Mouse (Mus musculus) ES-E14 (cell line): ENCODE measurements around the gene Tbxas1. TPM values are rescaled to one million over a fixed set of nuclear protein-coding genes. Genes with fewer than 3 reads are reported as not detected.

Experiments used
- DNase-seq: peaks from one replicate; pipeline ENCODE4 v3.0.0-alpha.2; 2013; ENCODE audit warnings: low read depth, low spot score
- H3K27ac ChIP-seq: 2 replicates; pipeline ENCODE4 v1.5.1; 2012; ENCODE audit warnings: low read depth, mild to moderate bottlenecking, low read length, moderate library complexity, mixed read lengths; ENCODE audit not compliant: poor library complexity, insufficient read depth, severe bottlenecking
- H3K36me3 ChIP-seq: 2 replicates; pipeline ENCODE4 v1.6.1; 2012; ENCODE audit warnings: mild to moderate bottlenecking, low read length, moderate library complexity, mixed read lengths; ENCODE audit not compliant: control insufficient read depth, poor library complexity, insufficient read depth, severe bottlenecking
- H3K4me1 ChIP-seq, 2 experiments: fragments of 150-350 bp in 1 of 2; sonication (generic) in 1 of 2; 2 replicates each; pipeline ENCODE4 v1.6.1; 2012; ENCODE audit warnings: low read length in 2 of 2, mild to moderate bottlenecking in 1 of 2, mixed read lengths in 1 of 2; ENCODE audit not compliant: control insufficient read depth in 2 of 2, insufficient read depth in 2 of 2, poor library complexity in 1 of 2
- H3K4me3 ChIP-seq, 2 experiments: fragments of 150-350 bp in 1 of 2; sonication (generic) in 1 of 2; 2 replicates each; pipeline ENCODE4 v1.5.1; 2012; ENCODE audit warnings: low read length in 2 of 2, low read depth in 1 of 2, mild to moderate bottlenecking in 1 of 2, mixed read lengths in 1 of 2; ENCODE audit not compliant: insufficient read depth in 1 of 2, poor library complexity in 1 of 2, severe bottlenecking in 1 of 2
- H3K9ac ChIP-seq: 2 replicates; pipeline ENCODE4 v1.6.1; 2012; ENCODE audit warnings: low read depth, mild to moderate bottlenecking, low read length, mixed read lengths; ENCODE audit not compliant: poor library complexity, insufficient read depth, severe bottlenecking
- H3K9me3 ChIP-seq: fragments of 150-350 bp; sonication (generic); 2 replicates; pipeline ENCODE4 v1.6.1; 2012; ENCODE audit warnings: low read depth, mild to moderate bottlenecking, low read length; ENCODE audit not compliant: control insufficient read depth, insufficient read depth
- CHD2 ChIP-seq: IDR thresholded peaks from 2 replicates; pipeline ENCODE4 v1.6.1; 2014; ENCODE audit warnings: mild to moderate bottlenecking, low read depth, low read length, inconsistent platforms
- HCFC1 ChIP-seq: IDR thresholded peaks from 2 replicates; pipeline ENCODE4 v1.6.1; 2012; ENCODE audit warnings: low read length, inconsistent platforms, borderline replicate concordance; ENCODE audit not compliant: insufficient read depth
- MAFK ChIP-seq: IDR thresholded peaks from 2 replicates; pipeline ENCODE4 v1.6.1; 2014; ENCODE audit warnings: mild to moderate bottlenecking, low read depth, low read length, inconsistent platforms; ENCODE audit not compliant: insufficient read depth
- ZC3H11A ChIP-seq: IDR thresholded peaks from 2 replicates; pipeline ENCODE4 v1.6.1; 2012; ENCODE audit warnings: low read depth, mild to moderate bottlenecking, inconsistent platforms, low read length, borderline replicate concordance
- ZNF384 ChIP-seq: IDR thresholded peaks from 2 replicates; pipeline ENCODE4 v1.6.1; 2012; ENCODE audit warnings: low read depth, low read length, inconsistent platforms
- in situ Hi-C, 2 experiments: fragments of 600-800 bp; cut with MboI; formaldehyde crosslinking; loops; one replicate each; pipeline ENCODE4 v1.15.1; 2025; ENCODE audit warnings: low sequenced_read_pairs in 2 of 2, inconsistent platforms in 1 of 2; ENCODE audit not compliant: unreplicated experiment in 2 of 2
- total RNA-seq: library from RNA; depleted of rRNA; stranded (reverse); fragments of 300-350 nt; gene quantifications from 2 replicates; pipeline ENCODE4 v1.2.3, GENCODE M21; 2012

The Tbxas1 gene
- total RNA-seq, 1 experiment: not detected

DNA sequence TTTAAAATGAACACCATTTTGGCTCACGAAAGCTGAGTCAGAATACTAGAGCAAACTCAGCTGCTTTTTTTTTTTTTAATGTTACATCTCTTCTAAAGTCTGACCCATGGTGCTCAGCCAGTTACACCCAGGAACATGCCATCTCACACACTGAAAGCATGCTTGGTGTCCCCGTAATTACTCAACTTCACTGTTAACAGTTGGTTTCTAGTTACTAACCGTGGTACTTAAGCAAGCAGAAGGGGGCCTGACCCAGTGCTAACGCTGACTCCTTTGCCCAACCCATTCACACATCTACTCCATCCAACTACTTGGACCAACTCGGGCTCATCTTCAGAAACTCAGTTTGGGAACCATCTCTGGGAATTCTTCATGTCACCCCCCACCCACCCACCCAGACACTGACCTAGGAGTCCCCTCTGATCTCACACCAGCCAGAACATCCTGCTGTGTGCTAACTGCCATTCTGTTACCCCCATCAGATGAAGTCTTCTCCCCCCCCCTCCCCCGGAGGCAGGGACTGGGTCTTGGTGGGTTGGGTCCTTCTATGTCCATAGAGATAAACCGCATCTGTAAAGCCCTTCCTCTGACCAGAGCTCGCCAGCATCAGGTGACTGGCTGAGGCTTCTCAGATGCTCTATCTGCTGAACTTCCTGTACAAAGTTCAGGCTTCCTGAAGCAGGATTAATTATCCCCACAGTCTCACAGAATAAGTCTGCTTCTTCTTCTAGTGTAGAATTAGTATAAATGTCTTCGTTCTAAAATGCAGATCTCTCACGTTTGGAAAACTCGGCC, 105.9 kb downstream of the Tbxas1 start:
- H3K9ac ChIP-seq: no peak overlapping the region
- no peak for DNase-seq
- H3K27ac ChIP-seq: no peak overlapping the region
- H3K4me3 ChIP-seq: no peak overlapping the region
- no peak for TF ChIP-seq ZNF384
- TF ChIP-seq MAFK: no peak
- TF ChIP-seq HCFC1: no peak
- no peak for TF ChIP-seq ZC3H11A
- TF ChIP-seq CHD2: no peak
- H3K4me1 ChIP-seq: no peaks in the 10 kb centered on the region
- H3K36me3 ChIP-seq: no peaks in the 10 kb centered on the region
- in situ Hi-C loops: no loop called here
- no peaks in the 10 kb centered on the region for H3K9me3 ChIP-seq

GRCm38 (mm10) chr6:38982071-38982470, 106.9 kb downstream of the Tbxas1 start:
- in situ Hi-C loops: no loop called here
- Histone ChIP-seq H3K36me3 (no peaks in the 10 kb centered on the region), H3K27ac (no peak overlapping the region), H3K9me3 (no peaks in the 10 kb centered on the region), H3K9ac (no peak overlapping the region), H3K4me3 (no peak overlapping the region), H3K4me1 (no peaks in the 10 kb centered on the region)
- TF ChIP-seq ZNF384 (no peak), CHD2 (no peak), HCFC1 (no peak), MAFK (no peak), ZC3H11A (no peak)
- DNase-seq: no peak

DNA sequence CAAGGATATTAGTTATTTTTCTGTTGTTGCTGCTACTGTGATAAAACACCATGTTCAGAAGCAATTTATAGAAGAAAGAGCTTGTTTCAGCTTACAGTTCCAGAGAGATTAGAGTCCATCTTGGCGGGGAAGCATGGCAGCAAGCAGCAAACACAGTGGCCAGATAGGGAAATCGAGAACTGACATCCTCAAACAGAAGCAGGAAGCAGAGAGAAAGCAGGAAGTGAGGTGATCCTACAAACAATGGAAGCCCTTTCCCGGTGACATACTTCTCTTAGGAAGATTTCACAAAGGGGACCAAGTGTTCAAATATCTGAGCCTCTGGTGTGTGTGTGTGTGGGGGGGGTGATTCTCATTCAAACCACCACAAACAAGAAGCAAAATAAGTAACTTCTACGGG, 107.5 kb downstream of the Tbxas1 start:
- H3K9ac ChIP-seq: no peak overlapping the region
- H3K4me1 ChIP-seq: no peaks in the 10 kb centered on the region
- in situ Hi-C loops: no loop called here
- DNase-seq: no peak
- no peak overlapping the region for H3K27ac ChIP-seq
- H3K4me3 ChIP-seq: no peak overlapping the region
- H3K36me3 ChIP-seq: no peaks in the 10 kb centered on the region
- H3K9me3 ChIP-seq: no peaks in the 10 kb centered on the region
- no peak for TF ChIP-seq ZC3H11A
- TF ChIP-seq HCFC1: no peak
- no peak for TF ChIP-seq MAFK
- no peak for TF ChIP-seq CHD2
- no peak for TF ChIP-seq ZNF384

GRCm38 (mm10) chr6:38983060-38983459, 107.9 kb downstream of the Tbxas1 start:
- H3K9me3 ChIP-seq: no peaks in the 10 kb centered on the region
- no peak overlapping the region for H3K27ac ChIP-seq
- H3K9ac ChIP-seq: no peak overlapping the region
- H3K4me3 ChIP-seq: no peak overlapping the region
- TF ChIP-seq CHD2 (no peak), ZC3H11A (no peak), MAFK (no peak), ZNF384 (no peak), HCFC1 (no peak)
- in situ Hi-C loops: no loop called here
- no peaks in the 10 kb centered on the region for H3K36me3 ChIP-seq
- H3K4me1 ChIP-seq: no peaks in the 10 kb centered on the region
- no peak for DNase-seq

DNA sequence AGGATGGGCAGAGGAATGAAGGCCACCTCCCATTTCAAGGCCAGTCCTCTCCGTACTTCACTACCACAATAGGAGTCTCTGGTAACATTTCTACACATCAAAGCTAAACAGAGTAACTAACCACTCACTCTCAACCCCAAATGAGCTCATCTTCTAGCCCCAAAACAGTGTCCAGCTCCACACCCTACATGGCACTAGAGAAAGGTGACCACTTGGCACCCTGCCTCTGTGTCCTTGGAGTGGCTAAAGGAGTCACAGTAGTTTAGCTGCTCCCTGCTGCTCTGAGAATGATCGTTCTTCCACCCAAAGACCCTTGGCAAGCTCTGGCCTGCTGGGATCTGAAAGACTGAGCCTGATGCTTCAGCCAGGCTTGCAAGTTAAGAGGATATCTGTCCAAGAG, 109.4 kb downstream of the Tbxas1 start:
- Histone ChIP-seq H3K27ac (no peak overlapping the region), H3K9me3 (no peaks in the 10 kb centered on the region), H3K4me1 (no peaks in the 10 kb centered on the region), H3K4me3 (no peak overlapping the region), H3K36me3 (no peaks in the 10 kb centered on the region), H3K9ac (no peak overlapping the region)
- TF ChIP-seq ZC3H11A (no peak), MAFK (no peak), HCFC1 (no peak), ZNF384 (no peak), CHD2 (no peak)
- no peak for DNase-seq
- in situ Hi-C loops: no loop called here
